Mouse (Mus musculus): ENCODE measurements around the gene Arhgef28. TPM values are rescaled to one million over a fixed set of nuclear protein-coding genes. Genes with fewer than 3 reads are reported as not detected.
A peak's percentile ranks its signal among the peaks of the same experiment; 100 is the strongest.

Arhgef28 gene
- total RNA-seq, 2 experiments from 2014 or later = 94.9 to 103 TPM

DNA sequence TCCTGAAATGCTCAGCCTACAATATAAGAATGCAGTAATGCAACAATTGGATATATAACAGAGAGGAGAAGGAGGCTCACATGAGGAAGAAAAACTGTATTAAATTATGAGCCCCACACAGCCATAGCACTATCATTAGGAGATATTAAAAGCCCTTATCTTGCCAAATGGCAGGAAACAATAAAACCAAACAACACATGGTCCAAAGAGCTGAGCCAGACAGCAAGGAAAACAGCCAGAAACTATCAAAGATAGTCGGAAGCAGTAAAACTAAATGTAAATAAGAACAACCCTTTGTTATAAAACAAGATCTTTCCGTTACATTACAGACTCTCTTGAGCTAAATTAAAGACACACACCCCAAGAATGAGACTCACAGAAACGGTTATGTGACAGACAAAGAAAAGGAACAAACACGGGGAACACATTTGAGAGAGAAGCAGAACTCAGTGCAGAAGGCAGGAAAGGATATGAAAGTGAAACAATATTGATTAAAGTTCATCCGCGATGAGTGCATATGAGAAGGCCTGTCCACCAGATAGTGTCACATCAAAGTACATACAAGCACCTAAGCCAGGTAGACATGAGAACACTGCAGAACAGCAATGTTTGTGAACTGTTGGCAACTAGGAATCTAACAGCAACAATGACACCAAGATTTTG lies 231.6 kb downstream of the Arhgef28 start:
- no peak for DNase-seq (ENCODE audit: low spot score in 2 of 2)

DNA sequence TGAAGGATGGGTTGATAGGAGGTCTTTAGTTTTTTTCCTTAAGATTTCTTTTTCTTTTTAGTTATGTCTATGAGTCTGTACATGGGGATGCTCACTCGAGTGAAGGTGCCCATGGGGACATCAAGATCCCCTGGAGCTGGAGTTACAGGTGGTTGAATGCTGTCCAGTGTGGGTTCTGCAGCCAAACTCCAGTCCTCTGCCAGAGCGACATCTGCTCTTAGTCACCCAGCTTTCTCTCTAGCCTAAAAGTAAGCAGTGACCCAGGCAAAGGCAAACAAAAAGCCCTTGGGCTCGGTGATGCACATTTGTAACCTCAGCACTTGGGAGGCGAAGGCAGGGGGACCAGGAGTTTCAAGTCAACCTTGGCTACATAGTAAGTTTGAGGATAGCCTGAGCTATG lies 232.3 kb downstream of the Arhgef28 start:
- no peak for DNase-seq (ENCODE audit: low spot score in 2 of 2)

DNA sequence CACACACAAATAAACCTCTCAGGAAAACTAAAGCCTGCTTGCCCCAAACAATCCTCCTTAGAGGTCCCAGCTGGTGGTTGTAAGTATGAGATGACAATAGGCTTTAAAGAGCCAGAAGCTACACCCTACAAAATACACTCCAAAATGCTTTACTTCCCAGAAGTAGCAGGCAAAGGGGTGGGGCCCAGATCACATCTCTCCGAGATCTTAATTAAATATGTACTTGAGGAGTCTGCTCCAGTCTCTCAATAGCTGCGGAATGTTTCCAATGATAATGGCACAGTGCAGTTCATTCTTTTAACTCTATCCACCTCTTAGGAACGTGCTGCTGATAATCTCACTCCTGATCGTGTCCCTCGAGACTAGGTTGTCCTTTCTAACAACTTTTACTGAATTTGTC lies 240.2 kb downstream of the Arhgef28 start:
- no peak for DNase-seq (ENCODE audit: low spot score in 2 of 2)

DNA sequence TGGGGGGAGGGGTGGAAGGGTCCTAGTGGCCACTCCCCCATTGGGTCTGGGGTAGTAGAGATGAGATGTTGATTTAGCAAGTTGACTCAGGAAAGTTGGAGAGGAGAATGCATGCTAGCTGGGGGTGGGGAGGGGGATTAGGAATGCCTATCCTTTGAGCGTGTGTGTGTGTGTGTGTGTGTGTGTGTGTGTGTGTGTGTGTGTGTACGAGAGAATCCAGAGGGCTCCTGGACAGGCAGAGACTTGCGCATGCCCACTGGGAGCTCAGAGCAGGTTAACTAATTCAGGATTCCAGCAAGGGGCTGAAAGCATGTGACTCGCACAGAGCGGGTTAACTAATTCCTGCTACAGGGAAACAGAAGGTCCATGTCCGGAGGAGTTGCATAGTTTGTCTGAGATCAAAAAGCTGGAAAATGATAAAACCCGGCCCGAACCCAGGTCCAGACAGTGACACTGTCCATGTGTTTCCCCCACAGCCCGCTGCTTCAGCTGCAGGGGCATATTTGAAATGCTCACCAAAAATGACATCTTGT lies 241.3 kb downstream of the Arhgef28 start:
- no peak for DNase-seq (ENCODE audit: low spot score in 2 of 2)

DNA sequence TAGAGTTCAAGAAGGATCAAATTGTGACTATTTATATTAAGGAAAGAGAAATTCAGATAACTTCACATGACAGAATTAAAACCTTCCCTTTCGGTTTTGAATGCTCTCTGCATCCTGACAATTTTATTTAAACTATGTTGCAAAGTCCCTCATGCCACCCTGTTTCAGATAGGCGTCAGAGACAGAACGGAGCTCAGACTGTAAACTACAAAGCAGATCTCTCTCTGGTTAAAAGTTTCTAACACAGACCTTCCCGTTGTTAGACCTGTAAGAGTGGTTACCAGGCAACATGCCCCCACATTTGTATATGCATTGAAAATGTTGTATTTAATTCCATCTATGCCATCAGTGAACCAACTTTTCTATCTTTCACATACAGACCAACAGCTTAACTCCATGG lies 246.1 kb downstream of the Arhgef28 start:
- no peak for DNase-seq (ENCODE audit: low spot score in 2 of 2)

DNA sequence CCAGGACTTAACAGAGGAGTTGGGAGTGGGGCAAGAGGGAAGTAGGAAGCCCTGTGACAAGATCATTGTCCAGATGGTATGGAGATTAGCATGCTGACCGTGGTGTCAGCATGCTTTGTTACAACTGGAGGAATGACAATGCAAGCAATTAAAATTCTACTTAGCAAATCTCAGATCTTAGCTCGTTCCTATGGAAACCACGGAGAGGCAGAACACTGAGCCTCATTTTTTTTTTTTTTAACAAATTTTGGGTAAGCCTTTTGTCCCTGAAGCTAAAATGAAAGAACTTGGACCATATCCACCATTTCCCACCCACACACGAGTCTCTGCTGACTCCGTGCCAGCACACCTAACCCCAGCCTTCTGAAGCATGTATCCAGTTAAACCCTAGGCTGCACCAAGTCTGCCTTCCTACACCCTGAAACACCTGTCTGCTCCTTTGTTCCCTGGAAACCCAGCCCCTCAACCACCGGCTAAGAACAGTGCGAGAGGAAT lies 246.8 kb downstream of the Arhgef28 start:
- DNase-seq (ENCODE audit: low spot score in 2 of 2) = peak in 1 of 2 experiments; percentile 57

DNA sequence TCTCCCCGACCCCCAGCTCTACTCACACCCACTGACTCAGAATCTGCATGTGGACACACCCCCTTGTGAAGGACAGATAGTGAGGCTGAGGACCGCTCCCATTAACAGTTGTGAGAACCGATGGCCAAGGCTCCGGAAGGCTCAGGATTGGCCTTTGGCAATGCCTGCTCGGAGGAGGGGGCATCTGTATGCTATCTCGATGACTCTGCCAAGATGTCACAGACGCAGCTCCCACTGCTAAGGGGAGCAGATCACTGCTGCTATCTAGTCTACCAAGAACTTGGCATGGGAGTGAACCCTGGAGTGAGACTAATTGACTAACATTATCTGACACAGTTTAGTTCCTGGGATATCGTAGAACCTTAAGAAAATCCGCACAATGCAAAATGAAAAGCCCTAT lies 250.5 kb downstream of the Arhgef28 start:
- no peak for DNase-seq (ENCODE audit: low spot score in 2 of 2)

DNA sequence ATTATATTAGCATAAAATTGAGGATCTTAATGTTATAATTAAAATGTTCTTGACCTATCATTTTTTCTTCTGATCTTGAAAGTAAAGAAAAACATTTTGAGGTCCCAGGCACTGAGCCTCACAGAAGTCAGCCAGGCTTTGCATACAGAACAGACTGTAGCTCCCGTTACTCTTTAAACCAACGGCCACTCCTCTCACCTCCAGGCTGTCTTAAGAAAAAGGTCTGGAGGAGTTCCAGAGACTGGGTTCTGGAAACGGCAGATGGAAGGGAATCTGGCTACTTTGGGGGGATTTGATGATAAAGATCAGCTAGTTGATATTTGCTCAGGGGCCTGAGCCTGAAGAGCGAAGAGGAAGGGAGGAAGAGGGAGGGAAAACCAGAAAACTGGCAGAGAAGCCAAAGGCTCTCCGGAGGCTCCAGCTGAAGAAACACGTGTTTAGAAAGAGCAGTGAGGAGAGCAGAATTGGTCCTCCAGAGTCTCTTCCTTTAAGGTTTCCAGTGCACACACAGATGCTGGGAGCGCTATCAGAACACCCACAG lies 251.2 kb downstream of the Arhgef28 start:
- DNase-seq (ENCODE audit: low spot score in 2 of 2) = no peak

DNA sequence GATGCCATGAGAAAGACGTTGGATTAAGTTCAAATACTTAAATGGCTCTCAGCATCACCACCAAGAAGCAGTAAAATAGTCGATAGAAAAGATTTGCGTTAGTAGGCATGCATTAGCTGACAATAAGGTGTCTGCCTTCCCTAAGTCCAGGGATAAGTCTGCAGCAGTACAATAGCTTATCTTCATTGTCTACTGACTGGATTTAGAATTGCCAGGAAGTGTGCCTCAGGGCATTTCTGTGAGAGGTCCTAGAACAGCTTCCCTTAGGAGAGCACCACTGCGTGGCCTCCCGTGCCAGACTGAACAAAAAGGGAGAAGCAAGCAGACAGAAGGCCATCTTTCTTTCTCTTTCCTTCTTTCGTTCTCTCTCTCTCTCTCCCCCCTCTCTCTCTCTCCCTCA lies 252.2 kb downstream of the Arhgef28 start:
- no peak for DNase-seq (ENCODE audit: low spot score in 2 of 2)

DNA sequence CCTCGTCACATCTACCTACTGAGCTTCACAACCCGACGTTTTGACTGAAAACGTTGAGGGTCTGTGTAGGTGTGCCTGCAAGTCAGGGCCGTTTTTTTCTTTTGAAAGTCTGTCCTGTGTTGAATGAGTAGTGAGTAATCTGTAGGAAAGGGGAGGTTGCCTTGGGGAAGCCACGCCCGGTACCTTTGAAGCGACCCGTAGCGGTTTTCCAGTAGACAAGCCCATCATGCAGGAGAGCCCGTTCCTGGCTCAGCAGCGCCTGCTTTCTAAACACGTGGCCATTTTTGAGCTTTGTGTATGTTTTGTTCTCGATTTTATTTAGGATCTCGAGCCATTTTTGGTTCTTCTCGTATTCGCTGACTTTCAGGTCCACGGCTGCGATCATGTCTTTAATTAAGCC lies 252.7 kb downstream of the Arhgef28 start:
- DNase-seq (ENCODE audit: low spot score in 2 of 2) = no peak

DNA sequence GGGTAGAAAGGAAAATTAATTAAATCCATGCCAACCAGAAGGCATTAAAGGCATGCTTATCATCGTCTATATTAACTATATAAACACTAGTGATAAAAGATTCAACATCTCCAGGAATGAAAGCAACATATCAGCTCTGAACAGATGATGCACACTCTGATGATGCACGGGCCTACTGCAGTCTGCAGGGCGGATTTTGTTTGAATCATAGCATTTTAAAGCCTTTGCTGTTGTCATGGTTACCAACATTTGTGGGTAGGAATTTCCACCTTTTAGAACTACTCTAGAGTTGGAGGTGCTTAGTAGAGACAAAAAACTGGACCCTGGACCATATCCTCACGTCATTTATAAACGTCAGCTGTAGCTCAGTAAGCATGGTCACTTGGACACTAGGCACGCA lies 257.4 kb downstream of the Arhgef28 start:
- DNase-seq (ENCODE audit: low spot score in 2 of 2) = peak in 1 of 2 experiments; percentile 56

DNA sequence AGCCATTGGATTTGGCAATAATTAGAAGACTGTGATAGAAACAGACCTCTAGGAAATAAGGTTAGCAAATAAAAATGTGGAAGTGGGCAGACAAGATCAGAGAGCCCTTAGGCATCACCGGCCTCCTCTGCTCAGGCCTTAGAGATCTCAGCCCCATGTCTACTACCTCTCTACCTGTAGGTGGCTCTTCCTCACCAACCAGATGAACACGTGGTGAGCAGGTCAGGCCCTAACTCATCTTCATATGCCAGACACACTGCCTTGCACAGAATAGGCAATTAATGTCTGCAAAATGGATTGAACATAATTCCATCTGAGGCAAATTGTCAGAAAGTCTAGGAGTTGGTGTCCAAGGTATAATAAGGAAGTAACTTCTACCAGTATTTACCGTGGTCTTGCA lies 258.6 kb downstream of the Arhgef28 start:
- no peak for DNase-seq (ENCODE audit: low spot score in 2 of 2)

DNA sequence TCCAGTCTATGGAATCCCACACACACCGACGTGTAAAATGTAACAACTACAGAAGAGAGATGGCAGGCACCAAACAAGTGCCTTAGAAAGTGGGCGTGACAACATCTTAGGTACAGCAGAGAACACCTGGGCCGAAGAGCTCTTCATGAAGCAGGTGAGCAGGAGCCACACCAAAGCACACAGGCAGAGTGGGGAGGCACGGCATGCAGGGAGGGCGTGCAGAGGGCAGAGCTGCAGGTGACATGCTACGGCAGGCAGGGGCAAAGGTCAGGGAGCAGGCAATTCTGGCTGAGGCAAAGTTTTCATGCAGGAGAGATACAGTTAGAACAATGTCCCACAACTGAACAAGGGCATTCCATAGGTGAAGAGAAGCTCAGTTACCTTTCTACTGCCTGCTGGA lies 259.8 kb downstream of the Arhgef28 start:
- no peak for DNase-seq (ENCODE audit: low spot score in 2 of 2)

DNA sequence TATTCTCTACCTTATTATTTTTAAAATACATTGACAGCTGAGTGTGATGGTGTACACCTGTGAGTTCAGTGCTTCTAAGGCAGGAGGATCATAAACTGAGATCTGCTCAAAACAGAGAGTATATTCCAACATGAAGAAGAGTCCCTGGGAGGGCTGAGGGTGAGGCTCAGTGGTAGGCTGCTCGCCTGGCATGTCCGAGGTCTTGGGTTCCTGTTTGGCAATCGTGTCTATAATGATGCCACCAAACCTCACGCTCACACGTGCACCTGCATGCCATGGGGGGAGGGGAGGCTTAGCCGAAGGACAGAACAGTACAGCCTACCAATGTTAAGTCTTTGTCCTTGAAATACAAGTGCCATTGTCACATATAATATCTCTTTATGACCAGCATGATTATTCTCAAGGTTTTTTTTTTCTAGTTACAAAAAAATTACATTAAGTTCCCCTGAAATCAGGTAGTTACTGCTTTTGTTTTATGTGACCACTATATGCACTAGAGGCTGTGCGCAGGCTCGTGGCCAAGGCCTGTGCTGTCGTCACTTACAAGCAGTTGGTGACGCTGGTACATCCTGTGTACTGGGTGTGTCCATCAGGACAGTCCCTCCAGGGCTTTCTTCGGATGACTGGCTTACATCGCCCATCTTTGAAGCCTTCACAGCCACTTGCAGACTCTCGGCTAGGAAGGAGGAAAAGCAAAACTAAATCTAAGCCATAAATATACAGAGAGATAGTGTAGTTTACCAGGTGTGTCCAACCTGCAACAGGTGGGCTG lies 264.1 kb downstream of the Arhgef28 start:
- no peak for DNase-seq (ENCODE audit: low spot score in 2 of 2)

DNA sequence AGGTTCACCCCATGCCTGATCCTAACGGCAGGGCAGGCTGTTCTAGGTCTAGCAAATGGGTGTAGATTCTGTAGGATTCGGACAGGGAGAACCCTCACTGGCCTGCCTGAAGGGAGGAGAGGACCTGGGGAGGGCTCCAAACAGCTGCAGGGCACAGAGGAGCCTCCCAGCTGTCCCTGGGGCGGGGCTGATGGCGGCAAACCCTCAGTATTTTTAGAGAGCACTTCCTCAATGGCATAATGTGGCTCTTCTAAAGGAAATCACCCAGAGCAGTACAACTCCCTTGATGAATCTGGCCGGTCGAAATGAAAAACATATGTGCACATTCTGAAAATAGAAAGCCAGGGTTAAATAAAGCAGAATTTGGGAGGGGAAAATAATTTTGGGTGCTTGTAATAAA lies 265.1 kb downstream of the Arhgef28 start:
- DNase-seq (ENCODE audit: low spot score in 2 of 2) = no peak

DNA sequence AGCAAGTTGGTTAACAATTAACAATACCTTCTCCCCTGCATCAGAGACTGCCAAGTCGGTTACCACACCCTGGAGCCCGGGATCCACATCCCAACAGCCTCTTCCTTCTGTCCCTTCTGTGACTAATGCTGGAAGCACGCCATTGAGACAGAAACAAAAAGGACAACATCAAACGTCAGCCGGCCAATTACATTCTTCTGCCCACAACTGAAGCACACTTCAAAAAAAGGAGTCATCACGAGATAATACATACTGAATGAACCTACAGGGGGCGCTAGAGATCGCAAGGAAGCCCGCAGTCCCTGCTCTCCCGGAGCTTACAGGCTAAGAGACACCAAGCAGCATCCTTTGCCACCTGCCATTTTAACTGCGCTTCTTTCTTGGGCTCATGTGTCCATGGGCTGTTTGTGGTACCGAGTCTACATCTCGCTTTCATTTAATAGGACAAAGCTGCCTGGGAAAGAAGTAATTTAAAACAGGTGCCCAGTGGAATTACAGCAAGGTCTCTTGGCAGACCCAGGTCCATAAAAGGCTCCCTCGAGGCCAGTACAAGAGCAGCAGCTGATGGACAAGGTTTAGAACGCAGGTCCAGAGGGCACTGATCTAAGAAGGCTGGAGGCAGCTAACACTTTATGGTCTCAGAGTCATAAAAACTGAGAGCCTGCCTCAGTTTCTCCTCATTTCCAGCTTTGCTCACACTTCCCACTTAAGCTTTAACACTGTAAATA lies 266.6 kb downstream of the Arhgef28 start:
- no peak for DNase-seq (ENCODE audit: low spot score in 2 of 2)

DNA sequence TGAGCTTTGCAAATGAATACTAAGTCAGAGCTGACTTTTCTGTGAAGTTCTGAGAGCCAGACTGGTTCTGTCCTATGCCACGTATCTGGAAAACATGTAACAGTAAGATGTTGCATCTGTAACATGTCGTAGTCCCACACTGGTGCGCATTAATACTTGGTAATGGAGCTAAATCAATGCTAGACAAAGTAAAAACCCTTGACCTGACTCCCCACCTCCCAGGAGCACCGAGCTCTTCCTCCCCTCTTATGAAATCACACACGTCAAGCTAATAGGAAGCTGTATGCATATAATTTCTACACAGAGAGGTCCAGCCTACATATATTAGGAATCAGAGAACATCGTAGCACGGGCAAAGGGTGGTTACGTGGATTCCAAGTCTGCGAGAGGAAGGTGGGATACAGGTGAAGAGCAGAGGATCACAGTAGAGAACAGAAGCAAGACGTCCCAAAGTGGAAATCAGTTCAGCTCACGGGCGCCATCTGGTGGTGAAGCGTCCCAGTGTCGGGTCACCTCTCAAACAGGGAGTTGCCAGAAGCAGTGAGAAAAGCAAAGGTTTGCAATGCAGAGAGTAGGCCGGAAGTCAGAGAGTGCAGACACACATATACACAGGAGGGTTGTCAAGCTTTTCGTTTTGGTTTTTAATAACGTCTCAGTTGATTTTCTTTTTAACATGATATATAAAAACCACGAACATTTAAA lies 267.5 kb downstream of the Arhgef28 start:
- peak; percentile 78 to 94 for DNase-seq (ENCODE audit: low spot score in 2 of 2)

DNA sequence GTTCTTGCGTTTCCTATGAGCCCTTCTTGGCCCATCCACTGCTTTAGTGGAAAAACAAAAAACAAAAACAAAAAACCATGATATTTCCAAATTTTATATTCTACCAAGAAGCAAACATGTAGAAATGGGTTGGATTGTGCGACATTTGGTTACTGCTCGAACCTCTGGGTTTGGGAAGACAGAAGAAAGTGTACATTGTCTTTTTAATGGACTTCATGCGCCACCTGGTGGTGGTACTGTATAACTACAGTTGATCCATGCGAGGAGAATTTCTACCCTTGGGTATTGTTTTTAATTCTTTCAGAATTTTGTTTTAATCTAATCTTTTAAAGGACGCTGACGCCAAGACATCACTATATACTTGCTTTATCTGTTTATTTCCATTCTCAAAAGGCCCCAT lies 268.3 kb downstream of the Arhgef28 start:
- DNase-seq (ENCODE audit: low spot score in 2 of 2) = peak in 1 of 2 experiments; percentile 73

DNA sequence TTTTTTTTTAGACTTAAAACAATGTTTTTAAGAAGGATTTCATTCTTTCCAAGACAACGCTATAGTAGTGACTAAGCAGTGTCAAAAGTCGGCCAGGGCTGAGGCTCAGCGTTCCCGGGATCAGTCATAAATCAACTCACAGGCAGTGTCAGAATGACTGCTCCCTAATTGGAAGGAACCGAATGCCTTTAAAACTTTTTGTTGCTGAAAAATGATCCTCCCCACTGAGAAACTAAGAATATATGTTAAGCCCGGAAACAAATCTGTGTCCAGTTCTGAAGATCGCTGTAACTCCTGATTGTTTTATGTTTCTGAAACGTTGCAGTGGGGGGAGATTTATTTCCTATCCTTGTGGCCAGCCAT lies 278.1 kb downstream of the Arhgef28 start:
- peak in 1 of 2 experiments; percentile 30 for DNase-seq (ENCODE audit: low spot score in 2 of 2)

DNA sequence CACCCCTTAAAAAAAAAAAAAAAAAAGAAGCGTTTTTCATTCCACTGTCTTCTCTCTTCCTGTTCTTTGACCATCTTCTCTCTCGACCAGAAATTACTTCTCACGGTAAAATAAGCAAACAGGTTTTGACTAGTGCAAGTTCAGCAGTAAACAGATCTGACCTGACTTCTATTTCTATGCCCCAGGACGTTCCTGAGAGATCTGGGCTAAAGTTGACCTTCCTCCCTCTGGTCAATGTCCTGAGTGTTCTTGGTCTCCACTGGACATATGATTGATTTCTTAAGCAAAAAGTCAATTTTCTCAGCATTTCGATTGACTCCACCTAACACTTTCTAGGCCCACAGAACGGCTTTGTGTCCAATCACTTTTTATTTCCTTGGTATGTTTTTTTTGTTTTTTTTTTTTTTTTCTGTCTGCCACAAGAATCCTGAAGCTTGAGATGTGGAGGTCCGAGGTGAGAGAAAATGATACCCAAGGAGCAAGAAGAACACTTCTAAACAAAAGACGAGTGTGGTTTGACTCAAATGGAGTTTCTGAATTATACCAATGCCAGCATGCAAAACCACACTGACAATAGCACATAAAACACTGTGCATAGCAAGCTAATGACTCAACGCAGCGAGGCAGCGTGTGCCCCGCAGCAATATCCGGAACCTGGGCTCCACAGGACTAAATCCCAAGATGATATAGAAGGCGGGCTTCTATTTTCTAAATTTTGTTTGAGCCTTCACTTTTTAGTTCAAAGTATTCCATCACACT lies 278.7 kb downstream of the Arhgef28 start:
- DNase-seq (ENCODE audit: low spot score in 2 of 2) = no peak

Data from layer of hippocampus, adult 18-20 months (tissue).